Comparison of ENCODE assay signal across 9 mouse cellular contexts in genomic region chr1:172357550-172357949, GRCm38 (mm10). TPM values are rescaled to one million over a fixed set of nuclear protein-coding genes. Genes with fewer than 3 reads are reported as not detected.
A peak's percentile ranks its signal among the peaks of the same experiment; 100 is the strongest.
DNase-seq lines count a peak whose midpoint lies in the region; ATAC-seq and TF ChIP-seq lines count a peak whose summit lies in the region.
"Had no signal": no experiment of that assay in that cellular context is flagged by ENCODE, and none has a peak within 500 bp of the region (broad histone marks: within the 10 kb centered on the region; RNA-seq: fewer than 3 reads in every experiment).

No protein-coding gene starts in this region.

- H3K9me3 ChIP-seq in G1E (replicated peaks): no peaks in the 10 kb centered on the region
- H3K9me3 ChIP-seq in kidney, embryonic 16.5 days (ENCODE audit: low read length): no peaks in the 10 kb centered on the region
- H3K9me3 ChIP-seq: megakaryocyte, embryonic 14.5 days had no signal

- H3K4me3 ChIP-seq in G1E (ENCODE audit: low read depth, low read length): no peak overlapping the region
- no peak overlapping the region for H3K4me3 ChIP-seq in kidney, embryonic 16.5 days (ENCODE audit: low read length)
- H3K4me3 ChIP-seq: megakaryocyte, embryonic 14.5 days had no signal

- H3K36me3 ChIP-seq in G1E (replicated peaks): no peaks in the 10 kb centered on the region
- H3K36me3 ChIP-seq in kidney, embryonic 16.5 days (ENCODE audit: insufficient read depth, low read length): no peaks in the 10 kb centered on the region

- TF ChIP-seq CTCF in G1E (IDR thresholded peaks at IDR 0.05; ENCODE audit: low read depth, low read length): peak; percentile 89

- peak; percentile 83 for ATAC-seq in G1E (ENCODE audit: extremely low read depth, insufficient number of reproducible peaks, low FRiP score, poor library complexity, severe bottlenecking)
- peak; percentile 60; the same call in 1 of the 2 replicates for ATAC-seq in kidney, embryonic 16.5 days (ENCODE audit: low FRiP score, low TSS enrichment)

- no peaks in the 10 kb centered on the region for H3K4me1 ChIP-seq in G1E (ENCODE audit: insufficient read depth, low read depth, low read length)
- peaks cover 8% of the 10 kb centered on the region; the same call in 1 of the 2 replicates for H3K4me1 ChIP-seq in kidney, embryonic 16.5 days (ENCODE audit: insufficient read depth, low read length)

- no peak overlapping the region for H3K9ac ChIP-seq in kidney, embryonic 16.5 days (replicated peaks; ENCODE audit: low read length)

- no peak overlapping the region for H3K4me2 ChIP-seq in kidney, embryonic 16.5 days (replicated peaks; ENCODE audit: low read depth, low read length)

- no peak overlapping the region for H3K27ac ChIP-seq in kidney, embryonic 16.5 days (ENCODE audit: low read length)

- peaks cover 33% of the 10 kb centered on the region for H3K27me3 ChIP-seq in G1E (ENCODE audit: insufficient read depth, low read length)
- H3K27me3 ChIP-seq in kidney, embryonic 16.5 days (ENCODE audit: insufficient read depth, low read length): no peaks in the 10 kb centered on the region

- peak; percentile 64 to 76 for DNase-seq in left cerebral cortex, adult 18-20 months (ENCODE audit: low spot score in 2 of 2)
- DNase-seq in left cerebral cortex, adult 9 months (ENCODE audit: low spot score in 2 of 2): no peak
- peak; percentile 47 for DNase-seq in G1E (ENCODE audit: low spot score)
- peak; percentile 75 for DNase-seq in cerebellum, adult 9-10 months
- peak; percentile 50 to 54 for DNase-seq in frontal cortex, postnatal 36 days (ENCODE audit: low spot score in 2 of 2)
- peak; percentile 59 for DNase-seq in mesoderm, embryonic 11.5 days (ENCODE audit: low read depth, low spot score)
- peak; percentile 63 for DNase-seq in thymus, postnatal 25 days

- WGBS in kidney, embryonic 16.5 days: 0% methylated on average over 1 of the region's 1 CpGs

RNA-seq across cellular contexts. Expression of gene Kcnj10, which starts 16.5 kb away (rescaled TPM):
- total RNA-seq in left cerebral cortex, adult 18-20 months (2021): 10 to 100 TPM; 67.5 to 87.1 TPM
- total RNA-seq in G1E (2014; fragmentation: Nextera tagmentation): 1.1 TPM in 1 of 2 replicates, not detected in the other
- total RNA-seq in G1E (2017): under 0.01 and 0.11 TPM in 2 replicates
- not detected in 2 replicates for polyA plus RNA-seq in G1E (2012)
- 1.2 and 1.6 TPM in 2 replicates for polyA plus RNA-seq in kidney, embryonic 16.5 days (2015; fragmentation: Nextera tagmentation; extraction: Ambion mirVana)

RNA-seq across cellular contexts. Expression of gene Pigm, which starts 18.8 kb away (rescaled TPM):
- 1 to 10 TPM; 7.9 to 8.6 TPM for total RNA-seq in left cerebral cortex, adult 18-20 months (2021)
- total RNA-seq in G1E (2014; fragmentation: Nextera tagmentation): 28.3 and 29.5 TPM in 2 replicates
- 19.2 and 19.7 TPM in 2 replicates for total RNA-seq in G1E (2017)
- 10.6 and 12.8 TPM in 2 replicates for polyA plus RNA-seq in G1E (2012)
- polyA plus RNA-seq in kidney, embryonic 16.5 days (2015; fragmentation: Nextera tagmentation; extraction: Ambion mirVana): 7.3 and 7.8 TPM in 2 replicates

RNA-seq across cellular contexts. Expression of gene Kcnj9, which starts 28.4 kb away (rescaled TPM):
- 100 to 1,000 TPM; 132 to 133 TPM for total RNA-seq in left cerebral cortex, adult 18-20 months (2021)
- total RNA-seq in G1E (2014; fragmentation: Nextera tagmentation) (not detected in 2 replicates), G1E (2017) (not detected in 2 replicates)
- not detected in 2 replicates for polyA plus RNA-seq in G1E (2012)
- not detected in 2 replicates for polyA plus RNA-seq in kidney, embryonic 16.5 days (2015; fragmentation: Nextera tagmentation; extraction: Ambion mirVana)

RNA-seq across cellular contexts. Expression of gene Atp1a2, which starts 59.7 kb away (rescaled TPM):
- 100 to 1,000 TPM; 588 to 687 TPM for total RNA-seq in left cerebral cortex, adult 18-20 months (2021)
- not detected in 2 replicates for total RNA-seq in G1E (2014; fragmentation: Nextera tagmentation)
- total RNA-seq in G1E (2017): under 0.01 and 0.05 TPM in 2 replicates
- polyA plus RNA-seq in G1E (2012): not detected in 2 replicates
- polyA plus RNA-seq in kidney, embryonic 16.5 days (2015; fragmentation: Nextera tagmentation; extraction: Ambion mirVana): 1.7 and 2.4 TPM in 2 replicates

Comparison
In these comparisons a context has a peak if more than half of its experiments do, and no peak if none do; other contexts are left out.
1. DNase-seq: peak in left cerebral cortex, adult 18-20 months (2 of 2), G1E (single experiment), cerebellum, adult 9-10 months (single experiment), frontal cortex, postnatal 36 days (2 of 2), mesoderm, embryonic 11.5 days (single experiment) and thymus, postnatal 25 days (single experiment); none in left cerebral cortex, adult 9 months (0 of 2).
2. RNA of gene Kcnj10, which starts 16.5 kb away (total RNA-seq): 67.5 to 87.1 TPM in left cerebral cortex, adult 18-20 months; under 0.01 to 1.1 TPM in G1E; every median in the first group is over 10 times any median in the second.
3. RNA of gene Kcnj9, which starts 28.4 kb away (total RNA-seq): 132 to 133 TPM in left cerebral cortex, adult 18-20 months; not detected in G1E; every median in the first group is over 100 times any median in the second.